In the genomic region with DNA sequence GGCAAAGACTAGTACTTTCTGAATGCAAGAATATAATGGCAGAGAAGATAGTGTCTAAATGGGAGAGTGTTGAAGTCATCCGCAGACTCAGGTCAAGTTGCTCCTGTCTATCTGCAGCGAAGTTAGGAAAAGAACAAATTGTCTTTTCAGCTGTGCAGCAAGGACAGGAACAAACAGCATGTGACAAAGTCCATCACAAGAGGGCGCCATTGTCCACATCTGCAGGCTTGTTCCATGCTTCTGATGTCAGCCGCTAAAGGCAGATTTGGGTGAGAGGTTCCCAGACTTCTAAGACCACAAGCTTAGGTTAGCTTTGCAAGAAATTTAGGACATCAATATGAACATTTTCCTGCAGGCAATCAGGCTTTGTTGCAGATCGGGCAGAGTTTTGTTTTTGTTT, we compare ENCODE assay signal across 8 mouse cellular contexts.
DNase-seq lines count a peak whose midpoint lies in the region; ATAC-seq and TF ChIP-seq lines count a peak whose summit lies in the region.

No protein-coding gene starts in this region.

- DNase-seq in MEL (ENCODE audit: low read depth, low spot score): peak; percentile 87
- DNase-seq in c-Kit-positive CD71-positive TER-119-positive erythroid progenitor cells, embryonic 14.5 days (ENCODE audit: low spot score): peak; percentile 24
- peak; percentile 64 for DNase-seq in layer of hippocampus, adult 9-11 months
- DNase-seq in lung, postnatal 14 days: peak; percentile 85
- DNase-seq in right cerebral cortex, adult 18-20 months: peak; percentile 81

- WGBS in forebrain, embryonic 13.5 days: 26% methylated on average over 5 of the region's 5 CpGs
- 26% methylated on average over 5 of the region's 5 CpGs for WGBS in hindbrain, embryonic 13.5 days

- peak; percentile 93 to 99 (median 97) for TF ChIP-seq CTCF in MEL (IDR thresholded peaks at IDR 0.05 in 2 of 3, conservative IDR thresholded peaks at IDR 0.05 in 1 of 3; ENCODE audit: control insufficient read depth in 1 of 3, insufficient read depth in 1 of 3, low read depth in 2 of 3, low read length in 3 of 3, poor library complexity in 1 of 3, severe bottlenecking in 1 of 3)

- H3K4me3 ChIP-seq in MEL (ENCODE audit: control insufficient read depth in 1 of 2, insufficient read depth in 1 of 2, low read depth in 2 of 2, low read length in 2 of 2): no peak overlapping the region
- no peak overlapping the region for H3K4me3 ChIP-seq in forebrain, embryonic 13.5 days
- H3K4me3 ChIP-seq in hindbrain, embryonic 13.5 days: no peak overlapping the region

- no peaks in the 10 kb centered on the region for H3K36me3 ChIP-seq in MEL (ENCODE audit: control insufficient read depth in 1 of 2, insufficient read depth in 2 of 2, low read length in 2 of 2)
- H3K36me3 ChIP-seq in forebrain, embryonic 13.5 days (ENCODE audit: poor library complexity, severe bottlenecking): no peaks in the 10 kb centered on the region
- no peaks in the 10 kb centered on the region for H3K36me3 ChIP-seq in hindbrain, embryonic 13.5 days

- no peaks in the 10 kb centered on the region for H3K4me1 ChIP-seq in MEL (ENCODE audit: control insufficient read depth in 1 of 2, insufficient read depth in 2 of 2, low read length in 2 of 2)
- H3K4me1 ChIP-seq in forebrain, embryonic 13.5 days: no peaks in the 10 kb centered on the region
- H3K4me1 ChIP-seq in hindbrain, embryonic 13.5 days (replicated peaks): no peaks in the 10 kb centered on the region

- no peaks in the 10 kb centered on the region for H3K79me2 ChIP-seq in MEL (ENCODE audit: control insufficient read depth, insufficient read depth, low read length, poor library complexity)

- H3K9ac ChIP-seq in MEL (ENCODE audit: control insufficient read depth, low read depth, low read length, poor library complexity, severe bottlenecking): no peak overlapping the region
- H3K9ac ChIP-seq in forebrain, embryonic 13.5 days: no peak overlapping the region
- no peak overlapping the region for H3K9ac ChIP-seq in hindbrain, embryonic 13.5 days

- no peak overlapping the region for H3K27ac ChIP-seq in MEL (ENCODE audit: control insufficient read depth, low read depth, low read length)
- no peak overlapping the region for H3K27ac ChIP-seq in forebrain, embryonic 13.5 days
- H3K27ac ChIP-seq in hindbrain, embryonic 13.5 days: no peak overlapping the region

- H3K9me3 ChIP-seq in MEL (replicated peaks; ENCODE audit: insufficient read depth, low read length): no peaks in the 10 kb centered on the region
- no peaks in the 10 kb centered on the region for H3K9me3 ChIP-seq in forebrain, embryonic 13.5 days (replicated peaks)
- H3K9me3 ChIP-seq in hindbrain, embryonic 13.5 days: no peaks in the 10 kb centered on the region

- H3K27me3 ChIP-seq in MEL (ENCODE audit: control insufficient read depth in 1 of 2, insufficient read depth in 2 of 2, low read length in 2 of 2): peaks cover 0 to 1% of the 10 kb centered on the region in 2 experiments; a peak in 1 of 4 replicates
- H3K27me3 ChIP-seq in forebrain, embryonic 13.5 days: no peaks in the 10 kb centered on the region
- no peaks in the 10 kb centered on the region for H3K27me3 ChIP-seq in hindbrain, embryonic 13.5 days

- TF ChIP-seq RAD21 in MEL (IDR thresholded peaks at IDR 0.05; ENCODE audit: low read depth, low read length): peak; percentile 99

- TF ChIP-seq EP300 in MEL (IDR thresholded peaks at IDR 0.05; ENCODE audit: low read depth in 1 of 2, low read length in 2 of 2): no peak

- H3K4me2 ChIP-seq in forebrain, embryonic 13.5 days: no peak overlapping the region
- no peak overlapping the region for H3K4me2 ChIP-seq in hindbrain, embryonic 13.5 days

- TF ChIP-seq POLR2A in MEL (IDR thresholded peaks at IDR 0.05; ENCODE audit: control insufficient read depth in 1 of 2, insufficient read depth in 1 of 2, low read depth in 1 of 2, low read length in 2 of 2, poor library complexity in 1 of 2): no peak

- ATAC-seq in forebrain, embryonic 13.5 days: peak; percentile 92
- peak; percentile 80 for ATAC-seq in hindbrain, embryonic 13.5 days (ENCODE audit: low FRiP score)
- no peak for ATAC-seq in monocyte, adult 5-6 weeks (replicated peaks; ENCODE audit: insufficient number of reproducible peaks, low FRiP score, low TSS enrichment, poor library complexity, severe bottlenecking)

TF ChIP-seq in MEL, 35 proteins besides CTCF, POLR2A, EP300 and RAD21:
- TF ChIP-seq KAT2A (conservative IDR thresholded peaks at IDR 0.05; ENCODE audit: low read depth, low read length) (no peak), USF2 (IDR thresholded peaks at IDR 0.05; ENCODE audit: borderline replicate concordance in 1 of 2, insufficient read depth in 1 of 2, low read depth in 1 of 2, low read length in 2 of 2) (no peak), ZC3H11A (IDR thresholded peaks at IDR 0.05; ENCODE audit: low read depth, low read length) (peak; percentile 99), MYC (IDR thresholded peaks at IDR 0.05; ENCODE audit: low read depth, low read length) (0 out of 2 replicates have a peak, but pooled peaks have one; percentile 29), MAX (IDR thresholded peaks at IDR 0.05; ENCODE audit: low read length) (0 out of 2 replicates have a peak, but pooled peaks have one; percentile 39), MYB (IDR thresholded peaks at IDR 0.05; ENCODE audit: low read depth, low read length) (no peak), NELFE (IDR thresholded peaks at IDR 0.05; ENCODE audit: low read depth, low read length) (no peak), SMC3 (IDR thresholded peaks at IDR 0.05; ENCODE audit: low read depth, low read length) (peak; percentile 100)

Comparison
In these comparisons a context has a peak if more than half of its experiments do, and no peak if none do; other contexts are left out.
1. DNase-seq: peak in every context shown above with its lines; median percentile 87 in MEL; 85 in lung, postnatal 14 days; 81 in right cerebral cortex, adult 18-20 months; 64 in layer of hippocampus, adult 9-11 months; 24 in c-Kit-positive CD71-positive TER-119-positive erythroid progenitor cells, embryonic 14.5 days.